Mouse (Mus musculus) brain, embryonic 14.5 days (tissue): ENCODE results near the gene Aptx.

ENCODE experiments used
- CTCF ChIP-seq: fragments of 200-500 bp; IDR thresholded peaks from 2 replicates; pipeline ENCODE4 v1.5.1; 2012; ENCODE audit warnings: inconsistent platforms, mild to moderate bottlenecking, moderate library complexity, borderline replicate concordance; ENCODE audit not compliant: insufficient read depth, insufficient read length; ENCODE audit errors: extremely low read depth
- POLR2A ChIP-seq: fragments of 200-500 bp; IDR thresholded peaks from 2 replicates; pipeline ENCODE4 v1.6.1; 2012; ENCODE audit warnings: mild to moderate bottlenecking, inconsistent platforms, borderline replicate concordance; ENCODE audit not compliant: poor library complexity, insufficient read depth, insufficient read length, severe bottlenecking; ENCODE audit errors: extremely low read depth

DNA sequence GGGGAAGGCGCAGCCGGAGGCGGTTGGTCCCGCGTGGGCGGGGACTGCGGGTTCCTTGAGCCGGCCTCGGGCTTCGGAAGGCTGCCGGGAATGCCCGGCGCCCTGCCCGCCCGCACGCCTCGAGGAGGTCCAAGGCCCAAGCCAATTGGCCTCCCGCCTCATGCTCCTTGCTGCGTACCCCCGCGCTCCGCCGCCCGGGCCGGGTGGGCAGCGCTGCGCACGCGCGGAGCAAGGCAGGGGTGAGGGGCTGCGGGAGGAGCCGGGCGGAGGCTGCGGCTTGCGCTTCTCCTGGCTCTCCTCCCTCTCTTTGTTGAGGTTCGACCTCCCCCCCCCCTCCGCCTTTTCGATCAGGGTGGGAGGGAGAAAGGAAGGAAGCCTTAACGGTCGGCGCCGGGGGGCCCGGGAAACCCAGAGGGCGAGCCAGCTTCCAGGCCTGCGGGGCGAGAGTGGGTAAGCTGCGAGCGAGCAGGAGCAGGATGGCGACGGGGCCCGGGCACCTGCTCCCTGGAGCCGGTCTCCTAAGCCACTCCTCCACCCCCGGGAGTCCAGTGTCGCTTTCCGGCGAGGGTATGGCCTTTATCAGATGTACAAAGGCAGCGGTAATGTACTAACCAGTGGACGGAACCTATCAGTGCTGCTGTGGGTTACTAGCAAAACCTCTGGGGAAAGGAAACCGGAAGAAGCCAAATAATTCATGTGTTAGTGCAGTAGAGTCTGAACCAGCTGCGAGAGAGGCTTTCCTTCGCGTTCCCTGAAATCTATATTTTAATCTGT lies 19.9 kb upstream of the Aptx start:
- TF ChIP-seq CTCF (no peak), POLR2A (peak; percentile 87)
